Mouse (Mus musculus): Measurements from ENCODE around the gene Ipo4. TPM values are rescaled to one million over a fixed set of nuclear protein-coding genes. Genes with fewer than 3 reads are reported as not detected.

Gene Ipo4
- total RNA-seq, 2 experiments from 2014 or later = 26.9 to 79.0 TPM

GRCm38 (mm10) chr14:55592226-55592625 lies 43.5 kb downstream of the Ipo4 start:
- ATAC-seq (replicated peaks; ENCODE audit: low FRiP score, low TSS enrichment, poor library complexity, severe bottlenecking) = no peak

- ATAC-seq (replicated peaks; ENCODE audit: low FRiP score, low TSS enrichment, poor library complexity, severe bottlenecking) = peak; percentile 86
These were observed 44.3 kb downstream of the Ipo4 start, which contains the start of gene Rnf31 for GRCm38 (mm10) chr14:55591331-55591891. Rnf31 (plus strand) TSS chr14:55591708.

GRCm38 (mm10) chr14:55590748-55591330 lies 44.9 kb downstream of the Ipo4 start, which contains the start of gene Psme2:
Psme2 (minus strand) TSS chr14:55591113.
- peak; percentile 80 for ATAC-seq (replicated peaks; ENCODE audit: low FRiP score, low TSS enrichment, poor library complexity, severe bottlenecking)

- no peak for ATAC-seq (replicated peaks; ENCODE audit: low FRiP score, low TSS enrichment, poor library complexity, severe bottlenecking)
These were observed 45.8 kb downstream of the Ipo4 start for GRCm38 (mm10) chr14:55589771-55590448.

GRCm38 (mm10) chr14:55589271-55589670 lies 46.5 kb downstream of the Ipo4 start:
- no peak for ATAC-seq (replicated peaks; ENCODE audit: low FRiP score, low TSS enrichment, poor library complexity, severe bottlenecking)

GRCm38 (mm10) chr14:55586149-55586548 lies 49.6 kb downstream of the Ipo4 start:
- peak; percentile 50 for ATAC-seq (replicated peaks; ENCODE audit: low FRiP score, low TSS enrichment, poor library complexity, severe bottlenecking)

- ATAC-seq (replicated peaks; ENCODE audit: low FRiP score, low TSS enrichment, poor library complexity, severe bottlenecking) = peak; percentile 12
These were observed 50.2 kb downstream of the Ipo4 start for GRCm38 (mm10) chr14:55585566-55585960.

- ATAC-seq (replicated peaks; ENCODE audit: low FRiP score, low TSS enrichment, poor library complexity, severe bottlenecking) = peak; percentile 85
These were observed 50.8 kb downstream of the Ipo4 start, which contains the start of gene Emc9 for GRCm38 (mm10) chr14:55584702-55585565. Emc9 (minus strand) TSS chr14:55585302.

- ATAC-seq (replicated peaks; ENCODE audit: low FRiP score, low TSS enrichment, poor library complexity, severe bottlenecking) = no peak
These were observed 51.5 kb downstream of the Ipo4 start for GRCm38 (mm10) chr14:55584303-55584701.

- no peak for ATAC-seq (replicated peaks; ENCODE audit: low FRiP score, low TSS enrichment, poor library complexity, severe bottlenecking)
These were observed 53.6 kb downstream of the Ipo4 start for GRCm38 (mm10) chr14:55581981-55582681.

GRCm38 (mm10) chr14:55580731-55581130 lies 55.0 kb downstream of the Ipo4 start:
- no peak for ATAC-seq (replicated peaks; ENCODE audit: low FRiP score, low TSS enrichment, poor library complexity, severe bottlenecking)

- ATAC-seq (replicated peaks; ENCODE audit: low FRiP score, low TSS enrichment, poor library complexity, severe bottlenecking) = no peak
These were observed 56.0 kb downstream of the Ipo4 start for GRCm38 (mm10) chr14:55579511-55580496.

- peak; percentile 69 for ATAC-seq (replicated peaks; ENCODE audit: low FRiP score, low TSS enrichment, poor library complexity, severe bottlenecking)
These were observed 57.0 kb downstream of the Ipo4 start for GRCm38 (mm10) chr14:55578668-55579269.

GRCm38 (mm10) chr14:55577871-55578667 lies 57.7 kb downstream of the Ipo4 start, which contains the start of gene Psme1:
Psme1 (plus strand) TSS chr14:55578123.
- ATAC-seq (replicated peaks; ENCODE audit: low FRiP score, low TSS enrichment, poor library complexity, severe bottlenecking) = peak; percentile 78

- no peak for ATAC-seq (replicated peaks; ENCODE audit: low FRiP score, low TSS enrichment, poor library complexity, severe bottlenecking)
These were observed 59.4 kb downstream of the Ipo4 start for GRCm38 (mm10) chr14:55576376-55576775.

GRCm38 (mm10) chr14:55575711-55576110 lies 60.0 kb downstream of the Ipo4 start:
- ATAC-seq (replicated peaks; ENCODE audit: low FRiP score, low TSS enrichment, poor library complexity, severe bottlenecking) = no peak
